Mouse (Mus musculus) ES-E14 (cell line): ENCODE measurements around the gene Nsg2.

Source experiments
- CHD2 ChIP-seq: IDR thresholded peaks from 2 replicates; pipeline ENCODE4 v1.6.1; 2014; ENCODE audit warnings: mild to moderate bottlenecking, low read depth, low read length, inconsistent platforms
- HCFC1 ChIP-seq: IDR thresholded peaks from 2 replicates; pipeline ENCODE4 v1.6.1; 2012; ENCODE audit warnings: low read length, inconsistent platforms, borderline replicate concordance; ENCODE audit not compliant: insufficient read depth
- ZC3H11A ChIP-seq: IDR thresholded peaks from 2 replicates; pipeline ENCODE4 v1.6.1; 2012; ENCODE audit warnings: low read depth, mild to moderate bottlenecking, inconsistent platforms, low read length, borderline replicate concordance
- ZNF384 ChIP-seq: IDR thresholded peaks from 2 replicates; pipeline ENCODE4 v1.6.1; 2012; ENCODE audit warnings: low read depth, low read length, inconsistent platforms

DNA sequence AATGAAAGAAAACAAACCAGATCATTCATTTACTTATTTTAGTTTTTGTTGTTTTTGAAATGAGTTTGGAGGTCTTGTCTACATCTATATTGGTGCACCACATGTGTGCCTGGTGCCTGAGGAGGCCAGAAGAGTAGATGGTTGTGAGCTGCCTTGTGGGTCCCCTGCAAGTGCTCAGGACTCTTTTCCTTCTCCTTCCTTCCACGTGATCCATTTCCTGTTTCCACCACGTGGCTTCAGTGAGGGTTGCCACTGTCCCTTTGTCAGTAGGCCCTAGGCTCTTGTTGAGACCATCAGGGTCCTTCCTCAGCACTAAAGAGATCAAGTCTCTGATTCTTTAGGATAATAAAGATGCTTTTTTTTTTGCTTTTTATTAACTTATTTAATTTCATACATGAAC is 15.5 kb upstream of the Nsg2 start:
- no peak for TF ChIP-seq ZNF384
- no peak for TF ChIP-seq CHD2
- no peak for TF ChIP-seq ZC3H11A
- TF ChIP-seq HCFC1 = no peak
